Mouse (Mus musculus): ENCODE measurements around the gene Tjap1.

- TF ChIP-seq CTCF (IDR thresholded peaks at IDR 0.05; ENCODE audit: borderline replicate concordance, control insufficient read depth, extremely low read depth, insufficient read depth, low read length, poor library complexity) (no peak), POLR2A (IDR thresholded peaks at IDR 0.05; ENCODE audit: control insufficient read depth, extremely low read depth, insufficient read depth, low read length, poor library complexity) (no peak)
These were observed 27.7 kb upstream of the Tjap1 start for GRCm38 (mm10) chr17:46310515-46310914.

Measured in thymus, adult 2 months (tissue).